8 mouse cellular contexts compared by ENCODE assay signal in the genomic region with DNA sequence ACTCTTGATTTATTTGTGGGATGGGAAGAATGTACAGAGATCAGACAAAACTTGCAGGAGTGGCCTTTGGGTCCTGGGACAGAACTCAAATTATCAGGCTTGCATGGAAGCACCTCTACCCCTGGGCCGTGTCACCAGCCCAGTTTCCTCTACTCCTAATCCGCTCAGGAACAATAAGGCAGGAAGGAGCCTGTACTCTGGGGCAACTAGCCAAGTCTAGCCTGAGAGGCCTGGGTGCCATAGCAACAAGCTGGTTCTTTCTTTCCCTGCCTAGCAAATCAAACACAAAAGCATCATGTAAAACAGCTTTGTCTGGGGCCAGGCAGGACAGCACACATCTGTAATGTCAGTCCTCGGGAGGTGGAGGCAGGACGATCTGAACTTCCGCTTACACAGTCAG. TPM values are rescaled to one million over a fixed set of nuclear protein-coding genes. Genes with fewer than 3 reads are reported as not detected.
DNase-seq lines count a peak whose midpoint lies in the region; ATAC-seq lines count a peak whose summit lies in the region.

No protein-coding gene starts in this region.

- no peaks in the 10 kb centered on the region for H3K36me3 ChIP-seq in neural tube, embryonic 11.5 days (ENCODE audit: control insufficient read depth, insufficient read depth, low read length)

- DNase-seq in neural tube, embryonic 11.5 days (ENCODE audit: low spot score): no peak
- DNase-seq in neural tube, embryonic 10.5 days (ENCODE audit: extremely low spot score, low spot score): no peak
- DNase-seq in heart, adult 18-20 months: peak; percentile 34 to 61
- DNase-seq in kidney, adult 8-10 months: peak; percentile 61 to 69
- peak; percentile 70 to 83 for DNase-seq in lung, adult 18-20 months
- peak; percentile 44 for DNase-seq in right cerebral cortex, postnatal 14 days
- no peak for DNase-seq in gastrocnemius, adult 8-10 months (ENCODE audit: low spot score in 2 of 2)
- DNase-seq in spleen, adult 18-20 months: no peak

- no peak overlapping the region for H3K4me2 ChIP-seq in neural tube, embryonic 11.5 days (ENCODE audit: low read depth)

- H3K27me3 ChIP-seq in neural tube, embryonic 11.5 days (ENCODE audit: control insufficient read depth, insufficient read depth, low read length): no peaks in the 10 kb centered on the region

- H3K4me3 ChIP-seq in neural tube, embryonic 11.5 days (ENCODE audit: low read depth, low read length): no peak overlapping the region

- 80% methylated on average over 5 of the region's 5 CpGs for WGBS in neural tube, embryonic 11.5 days

- H3K4me1 ChIP-seq in neural tube, embryonic 11.5 days (ENCODE audit: control insufficient read depth, insufficient read depth, low read length): no peaks in the 10 kb centered on the region

- no peak overlapping the region for H3K27ac ChIP-seq in neural tube, embryonic 11.5 days (ENCODE audit: low read depth, low read length)

- ATAC-seq in neural tube, embryonic 11.5 days (ENCODE audit: insufficient read depth, low FRiP score, low TSS enrichment): peak; percentile 42; the same call in 1 of the 2 replicates

- H3K9ac ChIP-seq in neural tube, embryonic 11.5 days (ENCODE audit: low read length): no peak overlapping the region

- no peaks in the 10 kb centered on the region; the same call in 1 of the 2 replicates for H3K9me3 ChIP-seq in neural tube, embryonic 11.5 days (ENCODE audit: control insufficient read depth, low read length)

RNA-seq across cellular contexts. Expression of a gene that starts 9.6 kb away (rescaled TPM):
- polyA plus RNA-seq in neural tube, embryonic 11.5 days (2014; fragmentation: Nextera tagmentation; extraction: Ambion mirVana): 12.3 and 16.1 TPM in 2 replicates
- total RNA-seq in heart, adult 18-20 months (2021): 10 to 100 TPM; 10.5 to 10.8 TPM
- 10 to 100 TPM in 1 of 4 experiments, 1 to 10 TPM in 3; 5.2 to 10.1 (median 7.6) TPM for total RNA-seq in gastrocnemius, adult 8-10 months (2022)

Comparison
In these comparisons a context has a peak if more than half of its experiments do, and no peak if none do; other contexts are left out.
1. DNase-seq: peak in heart, adult 18-20 months (2 of 2), kidney, adult 8-10 months (2 of 2), lung, adult 18-20 months (2 of 2) and right cerebral cortex, postnatal 14 days (single experiment); none in neural tube, embryonic 11.5 days (single experiment), neural tube, embryonic 10.5 days (single experiment), gastrocnemius, adult 8-10 months (0 of 2) and spleen, adult 18-20 months (0 of 2).